ENCODE assay signal across 25 mouse cellular contexts in genomic region chr7:34101276-34101675, GRCm38 (mm10). TPM values are rescaled to one million over a fixed set of nuclear protein-coding genes. Genes with fewer than 3 reads are reported as not detected.
"Had no signal": no experiment of that assay in that cellular context is flagged by ENCODE, and none has a peak within 500 bp of the region (broad histone marks: within the 10 kb centered on the region; RNA-seq: fewer than 3 reads in every experiment).

No protein-coding gene starts in this region.

- DNase-seq: liver, postnatal 0 days; lung, adult 2 months; lung, postnatal 14 days; lung, postnatal 36 days; right cerebral cortex, postnatal 14 days; thymus, adult 2 months; thymus, postnatal 25 days; thymus, postnatal 4 days had no signal

- H3K9ac ChIP-seq: liver, postnatal 0 days; lung, embryonic 15.5 days; midbrain, embryonic 13.5 days; midbrain, embryonic 15.5 days; neural tube, embryonic 12.5 days; stomach, embryonic 15.5 days had no signal

- H3K36me3 ChIP-seq: lung, embryonic 15.5 days; midbrain, embryonic 13.5 days; midbrain, embryonic 15.5 days; neural tube, embryonic 12.5 days; stomach, embryonic 15.5 days had no signal

- H3K4me3 ChIP-seq: lung, embryonic 15.5 days; megakaryocyte, embryonic 14.5 days; midbrain, embryonic 13.5 days; midbrain, embryonic 15.5 days; neural tube, embryonic 12.5 days; stomach, embryonic 15.5 days had no signal

- H3K4me2 ChIP-seq: lung, embryonic 15.5 days; midbrain, embryonic 11.5 days; midbrain, embryonic 13.5 days; midbrain, embryonic 15.5 days; neural tube, embryonic 12.5 days; stomach, embryonic 15.5 days had no signal

- ATAC-seq: liver, postnatal 0 days; lung, postnatal 0 days; midbrain, embryonic 13.5 days; midbrain, embryonic 15.5 days had no signal

- H3K4me1 ChIP-seq: lung, embryonic 15.5 days; megakaryocyte, embryonic 14.5 days; midbrain, embryonic 13.5 days; midbrain, embryonic 15.5 days; neural tube, embryonic 12.5 days; stomach, embryonic 15.5 days had no signal

- H3K9me3 ChIP-seq: lung, embryonic 15.5 days; midbrain, embryonic 13.5 days; midbrain, embryonic 15.5 days; stomach, embryonic 15.5 days had no signal

- H3K27ac ChIP-seq: lung, embryonic 15.5 days; macrophage; midbrain, embryonic 13.5 days; midbrain, embryonic 15.5 days; neural tube, embryonic 12.5 days; stomach, embryonic 15.5 days; stomach, postnatal 0 days had no signal

- H3K27me3 ChIP-seq: lung, embryonic 15.5 days; megakaryocyte, embryonic 14.5 days; midbrain, embryonic 13.5 days; midbrain, embryonic 15.5 days; neural tube, embryonic 12.5 days; stomach, embryonic 15.5 days had no signal

RNA-seq across cellular contexts. Expression of gene Scgb1b30, which starts 6.0 kb away (rescaled TPM):
- total RNA-seq: megakaryocyte progenitor cell, adult 5-6 weeks; midbrain, postnatal 0 days; monocyte, adult 5-6 weeks; neutrophil, adult 5-6 weeks had no signal
- polyA plus RNA-seq: liver, postnatal 0 days; lung, adult 2 months; lung, embryonic 15.5 days; lung, postnatal 0 days; macrophage; midbrain, embryonic 11.5 days; midbrain, embryonic 13.5 days; midbrain, embryonic 15.5 days; midbrain, postnatal 0 days; neural tube, embryonic 12.5 days; neural tube, embryonic 14.5 days; stomach, embryonic 15.5 days; stomach, postnatal 0 days; testis, adult 2 months; thymus, adult 2 months; urinary bladder, adult 2 months had no signal

RNA-seq across cellular contexts. Expression of gene Wtip, which starts 31.8 kb away (rescaled TPM):
- total RNA-seq: monocyte, adult 5-6 weeks; neutrophil, adult 5-6 weeks had no signal
